Mouse (Mus musculus) cerebellum, adult 8-10 months (tissue): Measurements from ENCODE around the gene Nrp1.

Source experiments
- DNase-seq: peaks from one replicate; pipeline ENCODE4 v3.0.0; 2022

Gene Nrp1

GRCm38 (mm10) chr8:128472871-128473270 is 114.5 kb downstream of the Nrp1 start:
- no peak for DNase-seq

DNA sequence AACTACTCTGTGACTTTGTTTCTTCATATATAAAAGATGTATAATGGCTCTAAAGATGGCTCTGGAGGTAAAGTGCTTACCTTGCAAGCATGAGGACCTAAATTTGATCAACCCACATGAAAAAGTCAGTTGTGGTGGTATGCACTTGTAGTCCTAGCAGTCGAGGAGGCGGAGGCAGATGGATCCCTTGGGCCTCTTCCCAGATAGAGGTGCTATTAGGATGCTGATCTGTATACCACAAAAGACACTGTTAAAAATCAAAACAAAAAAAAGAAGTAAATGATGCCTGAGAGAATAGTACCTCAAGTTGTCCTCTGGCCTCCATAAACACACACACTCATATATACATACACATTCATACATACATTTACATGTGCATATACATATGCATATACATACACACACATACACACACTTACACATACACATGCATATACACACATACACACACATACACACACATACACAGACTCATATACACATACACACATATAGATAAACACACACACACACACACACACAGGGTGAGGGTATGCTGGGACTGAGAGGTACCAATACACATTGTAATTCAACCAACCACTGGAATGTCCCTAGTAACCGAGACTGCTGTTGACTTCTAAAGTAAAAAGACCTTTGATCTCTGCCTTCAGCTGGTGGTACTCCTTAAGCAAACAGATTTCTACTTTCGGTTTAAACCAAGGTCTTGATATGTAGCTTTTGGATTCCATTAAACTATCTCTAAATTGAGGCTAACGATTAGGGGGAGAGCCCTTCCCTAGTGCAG is 115.2 kb downstream of the Nrp1 start:
- DNase-seq: no peak

GRCm38 (mm10) chr8:128474614-128475013 is 116.2 kb downstream of the Nrp1 start:
- no peak for DNase-seq

- no peak for DNase-seq
Measured at GRCm38 (mm10) chr8:128476206-128476605, 117.8 kb downstream of the Nrp1 start.

- no peak for DNase-seq
Measured at GRCm38 (mm10) chr8:128478017-128478416, 119.6 kb downstream of the Nrp1 start.

GRCm38 (mm10) chr8:128479309-128480013 is 121.1 kb downstream of the Nrp1 start:
- DNase-seq: no peak

GRCm38 (mm10) chr8:128480896-128481665 is 122.7 kb downstream of the Nrp1 start:
- no peak for DNase-seq

DNA sequence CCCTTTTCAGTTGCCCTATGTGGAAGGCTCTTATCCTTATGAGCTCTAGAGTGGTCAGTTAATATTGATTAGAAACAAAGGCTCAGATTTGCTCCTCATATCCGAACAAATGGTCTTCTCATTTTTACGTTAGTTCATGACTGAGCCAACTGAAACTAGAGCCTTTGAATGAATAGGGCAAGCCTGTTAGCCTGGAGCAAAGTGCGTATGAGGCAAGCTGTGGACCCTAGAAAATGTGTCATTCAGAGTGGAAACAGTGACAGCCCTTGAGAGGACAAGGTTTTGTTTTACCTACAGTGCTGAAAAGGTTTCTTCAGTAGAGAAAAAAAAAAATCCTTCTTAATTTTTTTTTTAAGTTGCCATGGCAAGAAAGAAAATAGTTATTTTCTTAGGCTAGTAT is 124.9 kb downstream of the Nrp1 start:
- no peak for DNase-seq

DNA sequence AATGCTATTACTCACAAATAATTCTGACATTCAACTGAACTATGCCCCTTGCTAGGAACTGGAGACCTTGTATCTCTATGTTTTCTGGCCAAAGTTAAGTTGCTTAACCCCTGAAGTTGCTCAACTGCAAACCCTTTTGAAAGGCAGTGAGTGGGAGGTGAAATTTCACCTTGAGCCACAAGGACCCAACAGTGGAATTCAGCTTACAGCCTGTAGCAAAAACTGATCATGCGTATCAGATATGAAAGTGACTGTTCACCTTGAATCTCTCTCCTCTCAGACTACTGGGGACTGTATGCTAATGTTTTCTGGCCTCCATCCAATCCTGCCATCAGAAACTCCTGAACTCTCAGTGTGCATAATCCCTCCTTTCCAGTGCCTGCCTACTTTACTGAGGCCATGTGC is 126.3 kb downstream of the Nrp1 start:
- no peak for DNase-seq

DNA sequence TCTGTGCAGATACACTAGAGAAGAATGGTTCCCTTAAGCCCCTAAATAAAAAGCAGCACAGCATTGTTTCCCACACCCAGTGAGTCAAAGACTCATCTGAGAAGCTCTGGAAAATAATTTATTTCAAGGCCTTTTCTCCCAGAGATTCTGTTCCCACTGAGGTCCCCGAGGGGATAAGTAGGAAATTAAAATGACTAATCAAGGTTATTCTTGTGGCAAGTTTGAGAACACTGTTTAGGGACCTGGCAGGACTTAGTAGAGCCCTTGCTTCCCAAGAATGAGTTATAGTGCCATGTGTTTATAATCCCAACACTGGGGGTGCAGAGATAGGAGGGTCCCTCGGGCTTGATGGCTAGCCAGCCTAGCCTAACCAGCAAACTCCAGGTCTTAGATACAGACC is 127.6 kb downstream of the Nrp1 start:
- no peak for DNase-seq

DNA sequence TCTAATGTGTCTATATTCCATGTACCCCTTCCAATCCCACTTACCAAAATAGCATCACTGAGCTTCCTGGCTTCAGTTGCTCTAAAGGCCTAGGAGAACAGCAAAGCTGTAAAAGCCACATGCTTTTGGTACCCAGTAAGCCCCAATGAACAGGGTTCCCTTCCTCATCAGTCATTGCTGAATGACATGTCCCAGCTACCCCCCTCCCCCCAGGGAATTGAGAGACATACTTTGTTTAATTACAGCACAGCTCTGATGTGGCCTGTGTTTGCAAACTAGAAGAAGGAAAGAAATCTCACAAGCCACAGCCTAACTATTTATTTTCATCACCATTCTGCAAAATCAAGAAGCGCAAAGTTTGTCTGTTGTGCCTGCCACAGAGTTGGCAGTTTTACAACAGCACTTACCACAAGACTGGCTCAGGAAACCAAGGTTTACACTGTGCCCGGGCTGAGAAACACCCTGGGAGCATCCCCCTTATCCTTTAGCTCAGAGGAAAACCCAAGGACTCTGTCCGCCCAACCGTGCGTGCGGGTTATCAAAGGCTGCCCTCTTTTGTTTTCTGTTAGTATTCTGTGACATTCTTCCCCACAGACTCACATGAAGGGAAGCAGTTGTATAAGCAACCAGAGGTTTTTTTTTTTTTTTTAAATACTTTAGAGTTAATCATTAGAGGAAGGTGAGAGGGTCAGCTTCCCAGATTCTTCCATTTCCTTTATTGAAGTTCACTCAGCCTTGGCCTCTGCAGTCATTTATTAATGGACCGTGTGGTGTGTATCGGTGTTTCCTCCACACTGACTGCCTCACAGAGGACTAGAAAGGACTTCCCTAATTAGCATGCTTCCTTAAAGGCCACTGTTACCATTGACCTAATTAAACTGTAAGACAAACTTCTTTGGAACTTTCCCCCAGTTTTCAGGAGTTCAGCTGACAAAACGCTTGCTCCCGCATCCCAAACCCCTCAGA is 129.8 kb downstream of the Nrp1 start:
- no peak for DNase-seq

DNA sequence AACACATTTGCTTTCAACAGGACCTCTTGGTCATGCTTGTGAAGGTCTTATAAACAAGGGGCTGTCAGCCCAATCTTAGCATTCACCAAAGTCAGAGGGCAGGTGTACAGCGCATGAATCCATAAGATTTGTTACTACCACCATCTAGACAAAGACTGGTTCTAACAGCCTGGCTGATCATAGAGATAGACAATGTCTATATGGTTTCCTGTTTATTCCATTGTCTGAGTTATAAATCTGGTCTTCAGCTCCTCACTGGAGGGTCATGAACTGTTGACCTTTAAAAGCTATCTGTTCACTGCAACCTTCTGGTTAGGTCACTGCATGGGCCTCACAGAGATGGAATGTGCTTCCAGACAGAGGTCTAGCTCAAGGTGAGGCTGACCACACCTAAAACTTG is 130.9 kb downstream of the Nrp1 start:
- no peak for DNase-seq

DNA sequence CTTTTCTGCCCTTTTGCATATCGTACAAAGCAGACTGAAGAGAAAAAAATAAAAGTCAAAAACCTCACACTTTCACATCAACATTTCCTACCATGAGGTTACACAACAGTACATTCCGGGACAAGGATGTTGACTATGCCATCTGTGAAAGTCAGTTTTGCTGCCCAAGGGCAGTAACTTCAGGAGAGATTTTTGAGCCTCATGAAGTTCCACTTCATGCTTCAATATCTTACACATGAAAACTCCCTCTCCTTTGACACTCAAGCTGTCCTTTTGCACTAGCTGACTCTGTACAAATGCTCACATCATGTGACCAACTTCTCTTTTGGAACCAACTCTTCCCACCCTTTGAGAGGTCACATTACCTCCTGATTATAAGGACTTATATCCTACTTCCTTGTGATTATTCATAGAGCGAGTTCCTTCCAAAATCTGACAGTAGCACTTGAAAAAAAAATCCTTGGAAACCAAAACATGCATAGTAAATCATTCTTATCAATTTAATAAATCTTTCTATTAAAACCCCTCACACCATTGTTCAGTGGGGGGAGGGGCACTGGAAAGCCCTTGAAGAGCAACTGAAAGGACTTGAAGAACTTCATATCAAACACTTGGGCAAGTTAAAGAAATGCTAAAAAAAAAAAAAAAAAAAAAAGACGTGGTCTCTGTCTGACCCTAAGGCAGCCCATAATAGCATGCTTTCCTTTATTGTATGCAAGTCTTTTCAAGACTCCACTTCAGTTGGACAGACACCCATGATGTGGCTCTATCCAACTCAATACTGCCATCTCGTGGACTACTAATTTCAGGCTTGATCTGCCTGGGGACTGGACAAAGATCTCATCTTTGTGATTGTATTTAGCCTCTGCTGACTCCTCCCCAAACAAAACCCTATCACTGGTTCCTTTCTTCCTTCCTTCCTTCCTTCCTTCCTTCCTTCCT is 133.0 kb downstream of the Nrp1 start:
- DNase-seq: peak; percentile 20

DNA sequence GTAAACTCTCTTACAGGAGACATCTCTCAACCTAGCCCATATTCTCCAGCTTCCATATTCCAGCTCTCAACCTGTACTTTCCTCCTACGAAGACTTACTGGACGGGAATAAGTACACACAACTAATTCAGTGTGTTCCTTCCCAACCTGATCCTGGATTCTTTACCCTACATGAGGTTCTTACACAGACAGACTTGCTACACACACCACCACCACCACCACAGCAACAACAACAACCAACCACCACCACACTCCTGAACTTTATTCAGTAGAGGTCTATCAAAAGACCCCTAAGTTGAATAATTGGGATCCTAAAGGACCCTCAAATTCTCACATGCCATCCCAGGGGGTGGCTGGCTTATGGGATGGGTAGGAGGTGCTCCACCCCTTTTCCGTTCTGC is 135.4 kb downstream of the Nrp1 start:
- DNase-seq: no peak

DNA sequence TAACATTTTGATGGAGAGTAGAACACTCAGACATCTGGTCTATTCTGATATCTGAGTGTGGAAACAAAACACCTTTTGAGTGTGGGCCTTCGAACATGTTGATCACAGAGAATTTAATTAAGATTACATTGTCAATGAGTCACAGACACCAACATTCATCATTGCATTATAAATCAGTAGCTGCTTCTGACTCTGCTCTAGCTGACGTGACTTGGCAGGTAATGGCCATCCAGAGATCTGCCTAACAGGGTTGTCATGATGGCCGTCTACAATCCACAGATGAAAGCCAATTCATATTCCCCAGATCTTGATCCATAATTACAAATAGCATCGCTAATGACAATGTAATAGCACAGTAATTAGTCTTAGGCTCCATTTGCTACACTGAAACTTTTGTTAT is 140.4 kb downstream of the Nrp1 start:
- DNase-seq: no peak

DNA sequence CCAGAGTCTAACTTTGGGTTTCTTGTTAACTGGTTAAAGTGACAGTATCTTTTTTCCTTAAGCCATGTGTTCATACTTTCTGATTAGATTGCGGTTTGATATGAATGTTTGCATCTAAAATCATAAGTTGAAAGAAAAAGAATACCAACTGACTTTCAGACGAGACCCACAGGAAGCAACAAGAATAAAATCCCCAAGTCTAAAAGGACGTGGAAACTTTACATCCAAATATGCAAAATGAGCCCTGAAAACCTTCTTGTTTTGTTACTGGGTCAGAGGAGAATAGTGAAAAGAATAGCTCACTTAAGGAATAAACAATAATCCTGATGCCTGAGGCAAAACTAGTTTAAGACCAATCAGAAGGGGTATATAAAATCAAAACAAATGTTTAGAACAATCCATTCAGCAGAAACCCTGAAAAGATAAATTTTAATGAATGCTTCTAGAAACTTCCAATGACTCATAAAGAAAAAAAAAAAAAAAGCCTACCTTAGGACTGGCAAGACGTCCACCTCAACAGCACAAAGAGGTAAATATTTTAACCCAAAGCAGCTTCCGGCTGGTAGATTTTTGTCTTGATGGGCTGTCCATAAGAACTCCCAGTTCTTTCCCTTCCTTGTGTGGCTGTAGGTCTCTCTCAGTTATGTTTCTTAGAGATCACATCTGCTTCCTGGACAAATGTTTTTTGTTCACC is 145.9 kb downstream of the Nrp1 start:
- no peak for DNase-seq

DNA sequence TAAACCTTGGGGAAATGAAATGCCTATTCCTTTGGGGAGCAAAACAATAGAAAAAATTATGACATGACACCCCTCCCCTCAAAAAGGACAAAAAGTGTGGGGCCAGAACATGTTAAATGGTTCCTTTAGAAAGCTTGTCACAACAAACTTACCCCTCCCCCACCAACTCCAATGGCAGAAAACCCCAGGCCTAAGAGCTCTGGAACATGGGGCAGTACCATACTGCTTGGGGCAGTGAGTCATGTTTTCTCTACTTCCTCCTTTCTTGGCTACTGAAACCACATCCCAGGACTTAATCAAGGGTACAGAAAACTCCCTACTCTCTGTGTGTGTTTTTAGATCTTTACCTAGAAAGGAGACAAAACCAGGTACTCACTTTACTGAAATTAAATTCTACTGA is 147.5 kb downstream of the Nrp1 start:
- DNase-seq: no peak

GRCm38 (mm10) chr8:128508723-128509122 is 150.3 kb downstream of the Nrp1 start:
- DNase-seq: no peak

DNA sequence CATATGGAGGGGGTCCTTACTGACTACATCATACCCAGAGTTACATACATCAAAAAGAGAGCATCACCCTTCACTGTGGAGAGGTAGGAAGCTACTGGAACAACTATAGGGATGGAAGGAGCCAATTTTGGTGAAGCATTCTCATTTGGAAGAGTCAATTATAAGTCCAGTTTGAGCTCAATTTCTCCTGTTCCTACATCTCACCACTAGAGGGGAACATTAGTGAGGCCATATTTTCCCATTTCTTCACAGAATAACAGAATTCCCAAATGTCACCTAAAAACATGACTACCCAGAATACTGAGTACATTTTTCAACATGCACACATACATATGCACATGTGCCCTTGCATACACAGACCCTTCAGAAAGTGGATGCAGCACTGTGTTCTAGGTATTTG is 152.6 kb downstream of the Nrp1 start:
- no peak for DNase-seq

DNA sequence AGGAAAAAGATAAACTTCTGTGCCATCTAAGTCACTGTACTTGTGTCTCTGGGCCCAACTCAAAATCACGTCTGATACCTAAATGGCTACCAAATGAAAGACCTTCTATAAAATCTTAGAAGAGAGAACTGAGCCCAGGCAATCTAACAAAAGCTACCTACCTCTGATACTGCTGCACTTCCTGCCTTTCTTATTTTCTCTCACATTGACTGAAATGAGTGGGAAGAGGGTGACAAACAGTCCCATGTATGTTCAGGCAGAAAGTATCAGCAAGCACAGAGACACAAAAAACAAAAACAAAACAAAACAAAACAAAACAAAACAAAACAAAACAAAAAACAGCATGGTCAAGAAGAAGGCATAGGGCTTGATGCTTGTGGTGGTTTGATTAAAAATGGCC is 153.3 kb downstream of the Nrp1 start:
- no peak for DNase-seq
